Mouse (Mus musculus) brain, embryonic 14.5 days (tissue): ENCODE data around the gene Cacna2d4.

Experiments used
- CTCF ChIP-seq: fragments of 200-500 bp; IDR thresholded peaks from 2 replicates; pipeline ENCODE4 v1.5.1; 2012; ENCODE audit warnings: inconsistent platforms, mild to moderate bottlenecking, moderate library complexity, borderline replicate concordance; ENCODE audit not compliant: insufficient read depth, insufficient read length; ENCODE audit errors: extremely low read depth
- POLR2A ChIP-seq: fragments of 200-500 bp; IDR thresholded peaks from 2 replicates; pipeline ENCODE4 v1.6.1; 2012; ENCODE audit warnings: mild to moderate bottlenecking, inconsistent platforms, borderline replicate concordance; ENCODE audit not compliant: poor library complexity, insufficient read depth, insufficient read length, severe bottlenecking; ENCODE audit errors: extremely low read depth

DNA sequence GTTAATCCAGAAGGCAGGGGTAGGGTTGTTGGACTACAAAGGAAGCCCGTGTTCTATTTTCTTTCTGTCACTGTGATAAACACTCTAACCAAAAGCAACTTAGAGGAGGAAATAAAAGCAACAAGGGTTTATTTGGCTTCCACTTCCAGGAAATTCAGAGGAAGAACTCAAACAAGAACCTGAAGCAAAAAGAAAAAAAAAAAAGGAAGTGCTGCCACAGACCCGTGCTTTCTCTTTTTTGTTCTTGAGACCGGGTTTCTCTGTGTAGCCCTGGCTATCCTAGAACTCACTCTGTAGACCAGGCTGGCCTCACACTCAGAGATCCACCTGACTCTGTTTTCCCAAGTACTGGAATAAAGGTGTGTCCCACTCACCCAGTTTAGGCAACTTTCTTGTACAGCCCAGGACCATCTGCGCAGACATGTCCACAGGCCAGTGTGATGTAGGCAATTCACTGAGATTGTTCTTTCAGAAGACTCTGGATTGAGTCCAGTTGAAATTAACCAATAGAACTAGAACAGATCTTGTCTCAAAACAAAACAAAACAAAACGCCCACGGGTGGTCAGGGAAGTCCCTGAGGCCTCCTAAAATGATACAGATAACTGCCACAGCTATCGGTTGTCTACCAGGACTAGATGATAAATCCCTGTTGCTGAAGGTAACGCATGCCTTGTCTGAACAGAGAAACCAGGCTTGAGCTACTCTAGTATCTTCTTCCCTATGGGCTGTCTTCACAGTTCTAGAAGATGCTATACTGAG lies 165.4 kb downstream of the Cacna2d4 start:
- no peak for TF ChIP-seq POLR2A
- TF ChIP-seq CTCF, result no peak
